Mouse (Mus musculus) forebrain, embryonic 11.5 days (tissue): Measurements from ENCODE around the gene Ascl4. TPM values are rescaled to one million over a fixed set of nuclear protein-coding genes. Genes with fewer than 3 reads are reported as not detected.
A peak's percentile ranks its signal among the peaks of the same experiment; 100 is the strongest.

ENCODE experiments used
- ATAC-seq: fragments of 200-750 bp; cut with Nextera tagmentation; replicated peaks from 2 replicates; pipeline ENCODE4 v1.8.0; 2017; ENCODE audit warnings: moderate TSS enrichment; ENCODE audit not compliant: low FRiP score
- DNase-seq: peaks from one replicate; pipeline ENCODE4 v3.0.0-alpha.2; 2017; ENCODE audit warnings: low spot score
- H3K27ac ChIP-seq: fragments of 300-500 bp; sonication (generic); 2 replicates; pipeline ENCODE4 v1.5.1; 2014; ENCODE audit warnings: low read depth, low read length
- H3K27me3 ChIP-seq: fragments of 300-500 bp; sonication (generic); 2 replicates; pipeline ENCODE4 v1.6.1; 2014; ENCODE audit warnings: mild to moderate bottlenecking, low read length, mixed read lengths; ENCODE audit not compliant: control insufficient read depth, insufficient read depth
- H3K36me3 ChIP-seq: fragments of 300-500 bp; sonication (generic); 2 replicates; pipeline ENCODE4 v1.6.1; 2014; ENCODE audit warnings: mild to moderate bottlenecking, low read length, moderate library complexity, mixed read lengths; ENCODE audit not compliant: control insufficient read depth, insufficient read depth
- H3K4me1 ChIP-seq: fragments of 300-500 bp; sonication (generic); replicated peaks from 2 replicates; pipeline ENCODE4 v1.6.1; 2014; ENCODE audit warnings: low read length, mixed read lengths; ENCODE audit not compliant: control insufficient read depth, insufficient read depth
- H3K4me2 ChIP-seq: fragments of 300-500 bp; sonication (generic); 2 replicates; pipeline ENCODE4 v1.6.1; 2014; ENCODE audit warnings: low read depth, mild to moderate bottlenecking, low read length, moderate library complexity, mixed read lengths; ENCODE audit not compliant: severe bottlenecking
- H3K4me3 ChIP-seq: fragments of 300-500 bp; sonication (generic); 2 replicates; pipeline ENCODE4 v1.5.1; 2014; ENCODE audit warnings: low read depth, low read length
- H3K9ac ChIP-seq: fragments of 300-500 bp; sonication (generic); 2 replicates; pipeline ENCODE4 v1.6.1; 2014; ENCODE audit warnings: low read length
- H3K9me3 ChIP-seq: fragments of 300-500 bp; sonication (generic); 2 replicates; pipeline ENCODE4 v1.6.1; 2016; ENCODE audit warnings: low read length, mixed read lengths; ENCODE audit not compliant: control insufficient read depth
- WGBS: fragments of 180-500 bp; shearing (Covaris S2); extraction: QIAGEN DNeasy Blood & Tissue Kit; methylation state at CpG from one replicate; pipeline ENCODE4 v1.1.7; 2014; 5-methylcytosine and 5-hydroxymethylcytosine counted together
- polyA plus RNA-seq: library from polyadenylated mRNA; unstranded; fragments of >200 nt; fragmentation: Nextera tagmentation; extraction: Ambion mirVana; gene quantifications from 2 replicates; pipeline ENCODE4 v1.2.1, GENCODE M21; 2014

The Ascl4 gene
- polyA plus RNA-seq, 1 experiment from 2014 or later, result 0.53 TPM

- H3K27ac ChIP-seq, result no peak overlapping the region
- H3K4me2 ChIP-seq, result no peak overlapping the region
- WGBS, result 93% methylated on average over 8 of the region's 8 CpGs
- no peak overlapping the region for H3K9ac ChIP-seq
- peaks cover 5% of the 10 kb centered on the region; the same call in 1 of the 2 replicates for H3K36me3 ChIP-seq
- no peak for DNase-seq
- H3K4me1 ChIP-seq, result no peaks in the 10 kb centered on the region
- ATAC-seq, result no peak
- no peaks in the 10 kb centered on the region for H3K9me3 ChIP-seq
- no peaks in the 10 kb centered on the region for H3K27me3 ChIP-seq
- no peak overlapping the region for H3K4me3 ChIP-seq
Observed at GRCm38 (mm10) chr10:85948483-85949196, 21.2 kb downstream of the Ascl4 start.

- H3K27me3 ChIP-seq, result no peaks in the 10 kb centered on the region
- WGBS, result 89% methylated on average over 6 of the region's 6 CpGs
- H3K9me3 ChIP-seq, result no peaks in the 10 kb centered on the region
- H3K4me3 ChIP-seq, result no peak overlapping the region
- H3K36me3 ChIP-seq, result peaks cover 5% of the 10 kb centered on the region; the same call in 1 of the 2 replicates
- no peaks in the 10 kb centered on the region for H3K4me1 ChIP-seq
- no peak overlapping the region for H3K9ac ChIP-seq
- ATAC-seq (no peak), DNase-seq (no peak)
- H3K27ac ChIP-seq, result no peak overlapping the region
- no peak overlapping the region for H3K4me2 ChIP-seq
Observed at GRCm38 (mm10) chr10:85951765-85952443, 24.4 kb downstream of the Ascl4 start.

GRCm38 (mm10) chr10:85953401-85953800, 25.9 kb downstream of the Ascl4 start:
- no peak overlapping the region for H3K27ac ChIP-seq
- H3K36me3 ChIP-seq, result peaks cover 5% of the 10 kb centered on the region; the same call in 1 of the 2 replicates
- 89% methylated on average over 3 of the region's 3 CpGs for WGBS
- no peak overlapping the region for H3K4me3 ChIP-seq
- DNase-seq, result no peak
- H3K9ac ChIP-seq, result no peak overlapping the region
- ATAC-seq, result no peak
- H3K27me3 ChIP-seq, result no peaks in the 10 kb centered on the region
- H3K9me3 ChIP-seq, result no peaks in the 10 kb centered on the region
- H3K4me1 ChIP-seq, result no peaks in the 10 kb centered on the region
- no peak overlapping the region for H3K4me2 ChIP-seq

- Histone ChIP-seq H3K36me3 (peaks cover 5% of the 10 kb centered on the region; the same call in 1 of the 2 replicates), H3K4me3 (no peak overlapping the region), H3K9me3 (no peaks in the 10 kb centered on the region), H3K27ac (no peak overlapping the region), H3K27me3 (no peaks in the 10 kb centered on the region), H3K4me2 (no peak overlapping the region), H3K4me1 (no peaks in the 10 kb centered on the region), H3K9ac (no peak overlapping the region)
- DNase-seq (no peak), ATAC-seq (no peak)
- 91% methylated on average over 2 of the region's 2 CpGs for WGBS
Observed at GRCm38 (mm10) chr10:85954429-85954828, 26.9 kb downstream of the Ascl4 start.

- H3K27me3 ChIP-seq, result no peaks in the 10 kb centered on the region
- DNase-seq, result no peak
- peaks cover 3% of the 10 kb centered on the region; the same call in 1 of the 2 replicates for H3K36me3 ChIP-seq
- peak overlapping the region; percentile 80 for H3K4me3 ChIP-seq
- H3K27ac ChIP-seq, result no peak overlapping the region; the same call in 1 of the 2 replicates
- no peak for ATAC-seq
- WGBS, result 8% methylated on average over 20 of the region's 20 CpGs
- no peaks in the 10 kb centered on the region for H3K4me1 ChIP-seq
- H3K9ac ChIP-seq, result peak overlapping the region; percentile 91
- no peaks in the 10 kb centered on the region for H3K9me3 ChIP-seq
- H3K4me2 ChIP-seq, result peak overlapping the region; percentile 67
Observed at GRCm38 (mm10) chr10:85956871-85957419, 29.5 kb downstream of the Ascl4 start.

- ATAC-seq (peak; percentile 93), DNase-seq (peak; percentile 97)
- Histone ChIP-seq H3K4me1 (no peaks in the 10 kb centered on the region), H3K4me2 (peak within 1 kb of the TSS; percentile 67), H3K27me3 (no peaks in the 10 kb centered on the region), H3K9me3 (no peaks in the 10 kb centered on the region), H3K9ac (peak within 1 kb of the TSS; percentile 91), H3K36me3 (peaks cover 3% of the 10 kb centered on the region; the same call in 1 of the 2 replicates), H3K27ac (peak within 1 kb of the TSS; percentile 54; the same call in 1 of the 2 replicates), H3K4me3 (peak within 1 kb of the TSS; percentile 80)
- under 1% methylated on average over 38 of the region's 38 CpGs for WGBS
Observed at GRCm38 (mm10) chr10:85957464-85957950, 30.0 kb downstream of the Ascl4 start, which contains the start of gene Rtcb. Gene Rtcb, minus strand, starts transcription at chr10:85957823.

- H3K4me3 ChIP-seq, result no peak overlapping the region
- DNase-seq (no peak), ATAC-seq (no peak)
- H3K27me3 ChIP-seq, result no peaks in the 10 kb centered on the region
- 83% methylated on average over 9 of the region's 9 CpGs for WGBS
- no peaks in the 10 kb centered on the region for H3K9me3 ChIP-seq
- H3K9ac ChIP-seq, result no peak overlapping the region
- H3K27ac ChIP-seq, result no peak overlapping the region
- no peak overlapping the region for H3K4me2 ChIP-seq
- no peaks in the 10 kb centered on the region for H3K36me3 ChIP-seq
- no peaks in the 10 kb centered on the region for H3K4me1 ChIP-seq
Observed at GRCm38 (mm10) chr10:85962897-85963296, 35.4 kb downstream of the Ascl4 start.

GRCm38 (mm10) chr10:85964316-85964715, 36.8 kb downstream of the Ascl4 start:
- Histone ChIP-seq H3K9ac (no peak overlapping the region), H3K4me3 (no peak overlapping the region), H3K4me1 (no peaks in the 10 kb centered on the region), H3K4me2 (no peak overlapping the region), H3K27me3 (no peaks in the 10 kb centered on the region), H3K27ac (no peak overlapping the region), H3K9me3 (no peaks in the 10 kb centered on the region), H3K36me3 (no peaks in the 10 kb centered on the region)
- no peak for ATAC-seq
- 92% methylated on average over 7 of the region's 7 CpGs for WGBS
- DNase-seq, result no peak
